Mouse (Mus musculus): ENCODE measurements around the gene Tmem136.

Gene Tmem136

GRCm38 (mm10) chr9:43108721-43109120 lies 7.6 kb downstream of the Tmem136 start:
- DNase-seq (ENCODE audit: low read depth, low spot score) = no peak

GRCm38 (mm10) chr9:43108081-43108480 lies 8.3 kb downstream of the Tmem136 start:
- DNase-seq (ENCODE audit: low read depth, low spot score) = no peak

- DNase-seq (ENCODE audit: low read depth, low spot score) = no peak
Measured at GRCm38 (mm10) chr9:43107555-43107954, 8.8 kb downstream of the Tmem136 start.

GRCm38 (mm10) chr9:43107187-43107517 lies 9.2 kb downstream of the Tmem136 start, which contains the start of gene Arhgef12:
Gene Arhgef12, minus strand, starts transcription at chr9:43107239.
- no peak for DNase-seq (ENCODE audit: low read depth, low spot score)

GRCm38 (mm10) chr9:43106426-43107186 lies 9.8 kb downstream of the Tmem136 start:
- no peak for DNase-seq (ENCODE audit: low read depth, low spot score)

- DNase-seq (ENCODE audit: low read depth, low spot score) = peak; percentile 62
Measured at GRCm38 (mm10) chr9:43105664-43106361, 10.6 kb downstream of the Tmem136 start.

GRCm38 (mm10) chr9:43104873-43105663 lies 11.3 kb downstream of the Tmem136 start:
- DNase-seq (ENCODE audit: low read depth, low spot score) = no peak

- DNase-seq (ENCODE audit: low read depth, low spot score) = no peak
Measured at GRCm38 (mm10) chr9:43104526-43104872, 11.9 kb downstream of the Tmem136 start.

GRCm38 (mm10) chr9:43103675-43104299 lies 12.6 kb downstream of the Tmem136 start:
- DNase-seq (ENCODE audit: low read depth, low spot score) = peak; percentile 53

- peak; percentile 51 for DNase-seq (ENCODE audit: low read depth, low spot score)
Measured at GRCm38 (mm10) chr9:43102931-43103330, 13.4 kb downstream of the Tmem136 start.

- DNase-seq (ENCODE audit: low read depth, low spot score) = peak; percentile 86
Measured at GRCm38 (mm10) chr9:43101936-43102595, 14.3 kb downstream of the Tmem136 start.

GRCm38 (mm10) chr9:43098922-43099321 lies 17.4 kb downstream of the Tmem136 start:
- DNase-seq (ENCODE audit: low read depth, low spot score) = no peak

- DNase-seq (ENCODE audit: low read depth, low spot score) = no peak
Measured at GRCm38 (mm10) chr9:43097801-43098557, 18.4 kb downstream of the Tmem136 start.

- DNase-seq (ENCODE audit: low read depth, low spot score) = no peak
Measured at GRCm38 (mm10) chr9:43096337-43096736, 20.0 kb downstream of the Tmem136 start.

- no peak for DNase-seq (ENCODE audit: low read depth, low spot score)
Measured at GRCm38 (mm10) chr9:43094828-43095227, 21.5 kb downstream of the Tmem136 start.

GRCm38 (mm10) chr9:43093803-43094202 lies 22.6 kb downstream of the Tmem136 start:
- DNase-seq (ENCODE audit: low read depth, low spot score) = no peak

GRCm38 (mm10) chr9:43085686-43086285 lies 30.6 kb downstream of the Tmem136 start:
- DNase-seq (ENCODE audit: low read depth, low spot score) = no peak

GRCm38 (mm10) chr9:43084496-43085362 lies 31.6 kb downstream of the Tmem136 start:
- DNase-seq (ENCODE audit: low read depth, low spot score) = no peak

- DNase-seq (ENCODE audit: low read depth, low spot score) = no peak
Measured at GRCm38 (mm10) chr9:43083441-43084055, 32.8 kb downstream of the Tmem136 start.

All from c-Kit-negative CD71-positive TER-119-positive erythroid progenitor cells, embryonic 14.5 days (primary cell).